Mouse (Mus musculus): ENCODE data around the gene Glipr1. TPM values are rescaled to one million over a fixed set of nuclear protein-coding genes. Genes with fewer than 3 reads are reported as not detected.

Gene Glipr1
- polyA plus RNA-seq, 1 experiment from 2014 or later, result 1.0 TPM

- no peaks in the 10 kb centered on the region for H3K36me3 ChIP-seq (replicated peaks)
- no peak overlapping the region for H3K4me3 ChIP-seq
- H3K9me3 ChIP-seq, result no peaks in the 10 kb centered on the region
- H3K27me3 ChIP-seq (ENCODE audit: poor library complexity, severe bottlenecking), result no peaks in the 10 kb centered on the region
- H3K4me1 ChIP-seq, result no peaks in the 10 kb centered on the region
- DNase-seq (ENCODE audit: extremely low spot score, low spot score), result no peak
- WGBS, result 86% methylated on average over 8 of the region's 8 CpGs
- H3K27ac ChIP-seq, result no peak overlapping the region
Observed at GRCm38 (mm10) chr10:111996911-111997347, 5.5 kb downstream of the Glipr1 start.

GRCm38 (mm10) chr10:111996549-111996904, 5.9 kb downstream of the Glipr1 start:
- WGBS, result 94% methylated on average over 7 of the region's 7 CpGs

GRCm38 (mm10) chr10:111995803-111996548, 6.5 kb downstream of the Glipr1 start:
- H3K27me3 ChIP-seq (ENCODE audit: poor library complexity, severe bottlenecking), result no peaks in the 10 kb centered on the region
- no peak overlapping the region for H3K27ac ChIP-seq
- no peaks in the 10 kb centered on the region for H3K4me1 ChIP-seq
- H3K36me3 ChIP-seq (replicated peaks), result no peaks in the 10 kb centered on the region
- H3K9me3 ChIP-seq, result no peaks in the 10 kb centered on the region
- DNase-seq (ENCODE audit: extremely low spot score, low spot score), result no peak
- no peak overlapping the region for H3K4me3 ChIP-seq
- WGBS, result 96% methylated on average over 11 of the region's 11 CpGs

More at GRCm38 (mm10) chr10:111996549-111996904, 5.9 kb downstream of the Glipr1 start:
- Histone ChIP-seq H3K4me3 (no peak overlapping the region), H3K27me3 (ENCODE audit: poor library complexity, severe bottlenecking) (no peaks in the 10 kb centered on the region), H3K36me3 (replicated peaks) (no peaks in the 10 kb centered on the region), H3K4me1 (no peaks in the 10 kb centered on the region), H3K9me3 (no peaks in the 10 kb centered on the region), H3K27ac (no peak overlapping the region)
- DNase-seq (ENCODE audit: extremely low spot score, low spot score), result no peak

DNA sequence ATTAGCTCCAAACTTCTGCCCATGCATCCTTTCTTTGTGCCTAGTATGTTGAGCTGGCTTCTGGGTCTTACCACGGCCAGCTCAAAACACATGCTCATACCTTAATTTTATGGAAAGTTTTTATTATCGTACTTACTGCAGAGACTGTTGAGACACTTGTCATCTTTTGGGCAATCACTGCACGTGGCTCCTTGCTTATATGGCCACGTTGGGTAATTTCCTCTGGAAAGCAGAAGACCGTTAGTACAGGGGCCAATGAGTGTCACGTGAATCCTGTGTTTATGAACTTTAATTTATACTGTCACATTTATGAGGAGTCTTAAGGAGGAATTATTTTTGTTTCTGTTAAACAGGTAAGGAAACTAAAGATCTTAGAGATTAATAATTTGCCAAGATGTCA, 16.0 kb downstream of the Glipr1 start:
- Histone ChIP-seq H3K4me3 (no peak overlapping the region), H3K27me3 (ENCODE audit: poor library complexity, severe bottlenecking) (no peaks in the 10 kb centered on the region), H3K36me3 (replicated peaks) (peaks cover 66% of the 10 kb centered on the region), H3K27ac (no peak overlapping the region), H3K4me1 (no peaks in the 10 kb centered on the region), H3K9me3 (no peaks in the 10 kb centered on the region)
- no peak for DNase-seq (ENCODE audit: extremely low spot score, low spot score)
- WGBS, result 94% methylated on average over 6 of the region's 6 CpGs

DNA sequence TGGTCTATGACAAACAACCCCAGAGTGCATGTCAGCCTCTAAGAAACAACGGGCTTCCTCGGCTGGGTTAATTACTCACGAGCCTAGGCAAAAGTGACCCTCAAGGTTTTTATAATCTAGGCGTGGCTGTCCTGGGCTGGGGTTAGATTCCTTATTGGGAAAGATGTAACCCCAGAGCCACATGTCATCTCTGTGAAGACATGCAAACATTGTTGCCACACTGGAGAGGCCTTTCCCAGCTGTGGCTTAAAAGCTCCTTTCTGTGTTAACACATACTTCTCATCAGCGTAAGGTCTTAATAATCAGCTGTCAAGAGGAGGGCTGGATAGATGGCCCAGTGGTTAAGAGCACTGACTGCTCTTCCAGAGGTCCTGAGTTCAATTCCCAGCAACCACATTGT, 19.4 kb downstream of the Glipr1 start:
- 95% methylated on average over 5 of the region's 5 CpGs for WGBS
- no peak for DNase-seq (ENCODE audit: extremely low spot score, low spot score)
- peaks cover 97% of the 10 kb centered on the region for H3K36me3 ChIP-seq (replicated peaks)

GRCm38 (mm10) chr10:111977584-111977983, 24.8 kb downstream of the Glipr1 start:
- no peaks in the 10 kb centered on the region for H3K9me3 ChIP-seq
- peaks cover 72% of the 10 kb centered on the region for H3K36me3 ChIP-seq (replicated peaks)
- no peaks in the 10 kb centered on the region for H3K27me3 ChIP-seq (ENCODE audit: poor library complexity, severe bottlenecking)
- peak; percentile 49 for DNase-seq (ENCODE audit: extremely low spot score, low spot score)
- no peak overlapping the region for H3K4me3 ChIP-seq
- WGBS, result 50% methylated on average over 5 of the region's 5 CpGs
- H3K4me1 ChIP-seq, result peaks cover 13% of the 10 kb centered on the region
- H3K27ac ChIP-seq, result no peak overlapping the region

More for the DNA sequence above, 19.4 kb downstream of the Glipr1 start:
- H3K27me3 ChIP-seq (ENCODE audit: poor library complexity, severe bottlenecking), result no peaks in the 10 kb centered on the region
- H3K9me3 ChIP-seq, result no peaks in the 10 kb centered on the region
- no peak overlapping the region for H3K4me3 ChIP-seq
- H3K4me1 ChIP-seq, result no peaks in the 10 kb centered on the region
- H3K27ac ChIP-seq, result no peak overlapping the region

GRCm38 (mm10) chr10:111972542-111973361, 29.7 kb downstream of the Glipr1 start, which contains the start of gene Krr1:
Krr1 (plus strand) TSS chr10:111972664.
- H3K9me3 ChIP-seq, result no peaks in the 10 kb centered on the region
- peak; percentile 94 for DNase-seq (ENCODE audit: extremely low spot score, low spot score)
- no peaks in the 10 kb centered on the region for H3K27me3 ChIP-seq (ENCODE audit: poor library complexity, severe bottlenecking)
- WGBS, result under 1% methylated on average over 51 of the region's 51 CpGs
- H3K36me3 ChIP-seq (replicated peaks), result peaks cover 24% of the 10 kb centered on the region
- peaks cover 13% of the 10 kb centered on the region for H3K4me1 ChIP-seq
- peak within 1 kb of the TSS; percentile 93 for H3K4me3 ChIP-seq
- peak within 1 kb of the TSS; percentile 83 for H3K27ac ChIP-seq

DNA sequence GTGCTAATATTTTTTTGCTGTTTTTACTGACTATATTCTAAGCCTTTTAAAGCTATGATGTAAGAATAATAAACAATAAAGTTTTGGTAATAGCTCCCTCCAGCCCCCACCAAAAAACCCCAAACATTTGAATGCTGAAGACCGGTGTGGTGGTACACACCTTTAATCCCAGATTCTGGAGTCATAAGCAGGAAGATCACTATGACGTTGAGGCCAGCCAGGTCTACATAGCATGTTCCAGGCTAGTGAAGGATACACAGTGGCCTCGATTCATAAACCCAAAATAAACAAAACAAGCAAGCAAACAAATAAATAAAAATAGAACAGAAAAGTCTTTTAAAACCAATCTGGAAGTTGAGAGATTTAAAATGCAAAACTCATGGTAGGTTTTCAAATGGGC, 30.5 kb downstream of the Glipr1 start:
- no peak for DNase-seq (ENCODE audit: extremely low spot score, low spot score)
- Histone ChIP-seq H3K9me3 (no peaks in the 10 kb centered on the region), H3K27ac (no peak overlapping the region), H3K4me1 (peaks cover 13% of the 10 kb centered on the region), H3K27me3 (ENCODE audit: poor library complexity, severe bottlenecking) (no peaks in the 10 kb centered on the region), H3K36me3 (replicated peaks) (peaks cover 15% of the 10 kb centered on the region), H3K4me3 (peak overlapping the region; percentile 93; the same call in 1 of the 2 replicates)
- 81% methylated on average over 3 of the region's 3 CpGs for WGBS

GRCm38 (mm10) chr10:111966394-111966793, 36.0 kb downstream of the Glipr1 start:
- Histone ChIP-seq H3K27me3 (ENCODE audit: poor library complexity, severe bottlenecking) (no peaks in the 10 kb centered on the region), H3K4me1 (no peaks in the 10 kb centered on the region), H3K9me3 (no peaks in the 10 kb centered on the region), H3K27ac (no peak overlapping the region), H3K36me3 (replicated peaks) (no peaks in the 10 kb centered on the region), H3K4me3 (no peak overlapping the region)
- no peak for DNase-seq (ENCODE audit: extremely low spot score, low spot score)
- WGBS, result 68% methylated on average over 4 of the region's 4 CpGs

- peaks cover 3% of the 10 kb centered on the region; the same call in 1 of the 2 replicates for H3K4me1 ChIP-seq
- H3K27ac ChIP-seq, result no peak overlapping the region
- no peaks in the 10 kb centered on the region for H3K9me3 ChIP-seq
- no peak overlapping the region for H3K4me3 ChIP-seq
- no peaks in the 10 kb centered on the region for H3K36me3 ChIP-seq (replicated peaks)
- H3K27me3 ChIP-seq (ENCODE audit: poor library complexity, severe bottlenecking), result no peaks in the 10 kb centered on the region
- 92% methylated on average over 6 of the region's 6 CpGs for WGBS
- DNase-seq (ENCODE audit: extremely low spot score, low spot score), result no peak
Observed at GRCm38 (mm10) chr10:111960459-111960858, 42.0 kb downstream of the Glipr1 start.

- H3K4me3 ChIP-seq, result no peak overlapping the region
- peaks cover 3% of the 10 kb centered on the region; the same call in 1 of the 2 replicates for H3K4me1 ChIP-seq
- DNase-seq (ENCODE audit: extremely low spot score, low spot score), result no peak
- no peak overlapping the region for H3K27ac ChIP-seq
- WGBS, result 94% methylated on average over 2 of the region's 2 CpGs
- H3K27me3 ChIP-seq (ENCODE audit: poor library complexity, severe bottlenecking), result no peaks in the 10 kb centered on the region
- H3K9me3 ChIP-seq, result no peaks in the 10 kb centered on the region
- H3K36me3 ChIP-seq (replicated peaks), result no peaks in the 10 kb centered on the region
Observed at GRCm38 (mm10) chr10:111959353-111959752, 43.1 kb downstream of the Glipr1 start.

- DNase-seq (ENCODE audit: extremely low spot score, low spot score), result no peak
- H3K27me3 ChIP-seq (ENCODE audit: poor library complexity, severe bottlenecking), result no peaks in the 10 kb centered on the region
- peaks cover 3% of the 10 kb centered on the region; the same call in 1 of the 2 replicates for H3K4me1 ChIP-seq
- H3K36me3 ChIP-seq (replicated peaks), result no peaks in the 10 kb centered on the region
- no peaks in the 10 kb centered on the region for H3K9me3 ChIP-seq
- no peak overlapping the region for H3K4me3 ChIP-seq
- no peak overlapping the region for H3K27ac ChIP-seq
- 43% methylated on average over 4 of the region's 4 CpGs for WGBS
Observed at GRCm38 (mm10) chr10:111958046-111958421, 44.4 kb downstream of the Glipr1 start.

Data from forebrain, embryonic 10.5 days (tissue).